Mouse (Mus musculus) forebrain, embryonic 15.5 days (tissue): ENCODE data around the gene Dab1. TPM values are rescaled to one million over a fixed set of nuclear protein-coding genes. Genes with fewer than 3 reads are reported as not detected.
A peak's percentile ranks its signal among the peaks of the same experiment; 100 is the strongest.

Experiments
- ATAC-seq: fragments of 200-750 bp; cut with Nextera tagmentation; replicated peaks from 2 replicates; pipeline ENCODE4 v1.8.0; 2017; ENCODE audit warnings: mild to moderate bottlenecking, moderate TSS enrichment, moderate library complexity
- H3K27ac ChIP-seq: fragments of 300-500 bp; sonication (generic); replicated peaks from 2 replicates; pipeline ENCODE4 v1.5.1; 2015; ENCODE audit warnings: mild to moderate bottlenecking, inconsistent platforms
- H3K27me3 ChIP-seq: fragments of 300-500 bp; sonication (generic); 2 replicates; pipeline ENCODE4 v1.6.1; 2015; ENCODE audit warnings: inconsistent platforms
- H3K36me3 ChIP-seq: fragments of 300-500 bp; sonication (generic); 2 replicates; pipeline ENCODE4 v1.6.1; 2015; ENCODE audit warnings: mild to moderate bottlenecking, inconsistent platforms
- H3K4me1 ChIP-seq: fragments of 300-500 bp; sonication (generic); 2 replicates; pipeline ENCODE4 v1.6.1; 2015; ENCODE audit warnings: inconsistent platforms
- H3K4me2 ChIP-seq: fragments of 300-500 bp; sonication (generic); replicated peaks from 2 replicates; pipeline ENCODE4 v1.6.1; 2015; ENCODE audit warnings: mild to moderate bottlenecking, inconsistent platforms
- H3K4me3 ChIP-seq: fragments of 300-500 bp; sonication (generic); 2 replicates; pipeline ENCODE4 v1.5.1; 2015; ENCODE audit warnings: mild to moderate bottlenecking, inconsistent platforms
- H3K9ac ChIP-seq: fragments of 300-500 bp; sonication (generic); replicated peaks from 2 replicates; pipeline ENCODE4 v1.6.1; 2015; ENCODE audit warnings: mild to moderate bottlenecking, inconsistent platforms
- H3K9me3 ChIP-seq: fragments of 300-500 bp; sonication (generic); 2 replicates; pipeline ENCODE4 v1.6.1; 2016; ENCODE audit warnings: inconsistent platforms
- WGBS: fragments of 180-500 bp; shearing (Covaris S2); methylation state at CpG from one replicate; pipeline ENCODE4 v1.1.7; 2015; ENCODE audit warnings: mixed read lengths; 5-methylcytosine and 5-hydroxymethylcytosine counted together
- polyA plus RNA-seq: library from polyadenylated mRNA; unstranded; fragments of >200 nt; fragmentation: Nextera tagmentation; extraction: Ambion mirVana; gene quantifications from 2 replicates; pipeline ENCODE4 v1.2.1, GENCODE M21; 2015

Dab1 gene
- polyA plus RNA-seq, 1 experiment from 2014 or later: 174 TPM

DNA sequence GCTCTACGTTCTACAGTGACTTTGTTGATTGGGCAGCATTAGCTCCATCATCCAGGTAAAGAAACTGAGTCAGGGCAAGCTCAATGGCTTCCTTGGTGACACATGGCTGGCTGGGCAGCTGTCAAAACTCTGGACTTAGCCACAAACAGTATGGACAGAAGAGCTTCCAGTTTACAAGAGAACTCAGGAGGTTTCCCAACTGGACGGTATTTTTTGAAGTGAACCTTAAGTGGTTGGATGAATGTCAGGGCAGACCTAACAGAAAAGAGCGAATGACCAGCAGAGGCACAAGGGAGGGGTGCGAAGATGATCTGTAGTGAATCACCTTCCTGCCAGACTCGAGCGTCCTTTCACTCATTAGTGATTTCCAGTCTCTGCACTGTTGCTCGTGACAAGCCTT is 857.7 kb downstream of the Dab1 start:
- Histone ChIP-seq H3K9ac (no peak overlapping the region), H3K4me3 (no peak overlapping the region), H3K4me2 (no peak overlapping the region), H3K27me3 (no peaks in the 10 kb centered on the region), H3K36me3 (no peaks in the 10 kb centered on the region), H3K27ac (no peak overlapping the region), H3K9me3 (no peaks in the 10 kb centered on the region), H3K4me1 (no peaks in the 10 kb centered on the region)
- ATAC-seq: no peak
- WGBS: 88% methylated on average over 7 of the region's 7 CpGs

DNA sequence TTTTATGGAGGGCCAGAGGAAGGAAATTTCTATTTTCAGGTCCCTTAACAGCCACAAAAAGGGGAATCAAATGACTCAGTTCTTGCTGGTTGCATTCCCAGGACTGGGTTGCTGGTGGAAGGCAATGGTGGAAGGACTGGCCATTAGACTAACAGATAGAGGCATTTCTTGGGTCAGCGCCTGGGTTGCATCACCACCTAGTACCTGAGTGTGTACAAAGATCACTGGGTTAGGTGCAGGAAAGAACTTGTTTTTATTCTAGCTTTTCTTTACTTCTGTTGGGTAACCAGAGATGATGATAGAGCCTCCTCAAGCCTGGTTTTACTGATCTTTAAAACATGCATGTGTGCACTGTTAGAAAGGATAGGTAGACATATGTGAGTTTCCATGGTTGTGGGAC is 864.8 kb downstream of the Dab1 start:
- WGBS: 95% methylated on average over 1 of the region's 1 CpGs
- Histone ChIP-seq H3K27ac (no peak overlapping the region), H3K9ac (no peak overlapping the region), H3K4me2 (no peak overlapping the region), H3K4me1 (no peaks in the 10 kb centered on the region), H3K27me3 (no peaks in the 10 kb centered on the region), H3K36me3 (no peaks in the 10 kb centered on the region), H3K4me3 (no peak overlapping the region), H3K9me3 (no peaks in the 10 kb centered on the region)
- ATAC-seq: no peak

DNA sequence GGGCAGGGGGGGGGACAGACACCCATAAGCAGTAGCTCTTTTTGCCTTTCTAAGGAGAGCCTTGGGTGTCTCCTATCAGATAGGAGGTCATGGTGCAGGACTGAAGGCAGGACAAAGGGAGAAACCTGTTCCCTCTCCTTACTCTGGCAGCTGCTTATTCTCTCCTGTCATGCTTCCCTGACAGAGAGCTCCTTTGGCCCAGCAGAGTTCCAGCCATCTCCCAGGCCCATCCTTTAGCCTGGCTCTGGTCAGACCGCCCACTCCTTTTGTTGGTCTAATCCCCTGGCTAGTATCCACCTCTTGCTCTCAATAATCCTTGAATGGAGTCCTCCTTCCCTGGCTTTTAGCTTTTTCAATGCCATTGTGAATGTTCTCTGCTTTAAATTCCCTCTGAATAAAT is 878.1 kb downstream of the Dab1 start:
- Histone ChIP-seq H3K9ac (no peak overlapping the region), H3K27ac (no peak overlapping the region)
- no peak for ATAC-seq

DNA sequence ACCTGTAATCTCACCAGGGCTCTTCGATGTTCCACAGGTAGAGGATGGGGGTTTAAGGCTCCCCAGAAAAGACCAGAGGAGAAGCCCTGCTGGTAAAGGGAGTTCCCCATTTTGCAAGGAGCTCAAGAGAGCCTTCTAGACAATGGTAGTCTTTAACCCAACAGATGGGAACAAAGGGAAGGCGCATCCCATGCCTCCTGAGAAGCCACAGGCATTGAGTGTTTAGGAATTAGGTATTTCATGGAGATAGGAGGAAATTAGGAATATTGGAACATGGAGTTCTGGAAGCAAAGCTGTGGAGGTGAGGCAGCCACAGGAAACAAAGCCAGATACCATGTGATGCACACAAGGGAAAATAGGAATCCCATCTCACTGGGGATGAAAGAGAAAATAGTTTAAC is 881.0 kb downstream of the Dab1 start:
- Histone ChIP-seq H3K4me2 (no peak overlapping the region), H3K9ac (no peak overlapping the region), H3K27ac (no peak overlapping the region), H3K4me1 (peaks cover 14% of the 10 kb centered on the region; the same call in 1 of the 2 replicates), H3K36me3 (no peaks in the 10 kb centered on the region), H3K27me3 (no peaks in the 10 kb centered on the region), H3K9me3 (no peaks in the 10 kb centered on the region), H3K4me3 (no peak overlapping the region)
- WGBS: 88% methylated on average over 2 of the region's 2 CpGs
- no peak for ATAC-seq

More for the DNA sequence above, 878.1 kb downstream of the Dab1 start:
- Histone ChIP-seq H3K4me2 (no peak overlapping the region), H3K4me3 (no peak overlapping the region), H3K27me3 (no peaks in the 10 kb centered on the region), H3K4me1 (peaks cover 18% of the 10 kb centered on the region), H3K9me3 (no peaks in the 10 kb centered on the region), H3K36me3 (no peaks in the 10 kb centered on the region)
- WGBS: 16% methylated on average over 1 of the region's 1 CpGs

DNA sequence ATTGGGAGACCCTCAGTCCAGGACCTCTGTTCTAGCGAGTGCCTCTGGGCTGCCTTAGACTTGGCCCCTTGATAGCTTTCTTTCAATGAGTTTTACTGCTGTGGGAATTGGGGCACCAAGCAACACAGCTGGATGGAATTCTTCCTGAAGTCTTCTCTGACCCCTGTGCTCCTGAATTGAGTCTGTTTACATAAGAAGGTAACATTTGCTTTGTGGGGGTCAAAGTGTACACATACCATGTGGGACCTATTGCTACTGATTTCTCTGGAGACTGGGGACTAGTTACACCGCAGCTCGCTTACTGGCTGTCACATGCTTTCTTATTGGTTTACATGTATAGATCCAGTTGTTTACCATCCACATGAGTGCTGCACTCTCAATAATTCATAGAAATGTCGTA is 881.5 kb downstream of the Dab1 start:
- ATAC-seq: no peak

DNA sequence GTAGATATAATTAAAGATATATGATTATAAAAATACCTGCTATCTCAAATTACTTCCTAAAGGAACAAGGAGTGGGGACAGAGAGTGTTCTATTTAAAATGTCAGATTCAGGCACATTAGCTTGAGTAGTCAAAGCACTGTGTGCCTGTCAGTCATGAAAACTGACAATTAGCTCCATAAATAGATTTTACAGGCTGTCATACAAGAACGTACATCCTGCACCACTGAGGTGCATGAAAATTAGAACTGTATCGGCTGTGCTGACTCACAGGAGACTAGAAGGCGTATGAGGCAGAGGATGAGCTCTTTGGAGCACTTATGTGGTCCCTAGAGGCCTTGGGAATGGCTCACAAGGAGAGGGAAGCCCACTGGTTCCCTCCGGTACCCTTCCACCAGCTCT is 882.1 kb downstream of the Dab1 start:
- Histone ChIP-seq H3K4me1 (peaks cover 14% of the 10 kb centered on the region; the same call in 1 of the 2 replicates), H3K27ac (no peak overlapping the region), H3K27me3 (no peaks in the 10 kb centered on the region), H3K36me3 (no peaks in the 10 kb centered on the region), H3K4me2 (no peak overlapping the region), H3K9me3 (no peaks in the 10 kb centered on the region), H3K9ac (no peak overlapping the region), H3K4me3 (no peak overlapping the region)
- ATAC-seq: peak; percentile 29; the same call in 1 of the 2 replicates
- WGBS: 60% methylated on average over 4 of the region's 4 CpGs

More for the DNA sequence above, 881.5 kb downstream of the Dab1 start:
- Histone ChIP-seq H3K4me3 (no peak overlapping the region), H3K4me1 (peaks cover 14% of the 10 kb centered on the region; the same call in 1 of the 2 replicates), H3K9me3 (no peaks in the 10 kb centered on the region), H3K4me2 (no peak overlapping the region), H3K9ac (no peak overlapping the region), H3K36me3 (no peaks in the 10 kb centered on the region), H3K27ac (no peak overlapping the region), H3K27me3 (no peaks in the 10 kb centered on the region)
- 78% methylated on average over 4 of the region's 4 CpGs for WGBS

DNA sequence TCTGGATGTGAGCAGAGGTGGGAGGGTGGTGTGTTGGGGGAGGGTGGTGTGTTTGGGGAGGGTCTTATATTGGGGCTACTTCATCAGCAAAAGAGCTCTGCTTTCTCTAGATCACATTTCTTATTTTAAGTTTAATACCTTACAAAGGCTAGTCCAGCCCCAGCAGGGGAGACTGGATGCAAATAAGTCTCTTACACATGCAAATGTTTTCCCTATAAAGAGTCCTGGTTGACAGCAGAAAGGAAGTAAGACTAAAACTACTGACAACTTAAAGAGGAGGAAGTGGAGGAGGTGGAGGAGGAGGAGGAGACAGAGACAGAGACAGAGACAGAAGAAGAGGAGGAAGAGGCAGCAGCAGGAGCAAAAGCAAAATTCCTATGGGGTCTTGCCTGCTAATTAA is 885.8 kb downstream of the Dab1 start:
- Histone ChIP-seq H3K27ac (no peak overlapping the region), H3K27me3 (no peaks in the 10 kb centered on the region), H3K4me1 (peaks cover 26% of the 10 kb centered on the region), H3K36me3 (no peaks in the 10 kb centered on the region), H3K4me2 (no peak overlapping the region), H3K9me3 (no peaks in the 10 kb centered on the region), H3K4me3 (no peak overlapping the region), H3K9ac (no peak overlapping the region)
- ATAC-seq: no peak

DNA sequence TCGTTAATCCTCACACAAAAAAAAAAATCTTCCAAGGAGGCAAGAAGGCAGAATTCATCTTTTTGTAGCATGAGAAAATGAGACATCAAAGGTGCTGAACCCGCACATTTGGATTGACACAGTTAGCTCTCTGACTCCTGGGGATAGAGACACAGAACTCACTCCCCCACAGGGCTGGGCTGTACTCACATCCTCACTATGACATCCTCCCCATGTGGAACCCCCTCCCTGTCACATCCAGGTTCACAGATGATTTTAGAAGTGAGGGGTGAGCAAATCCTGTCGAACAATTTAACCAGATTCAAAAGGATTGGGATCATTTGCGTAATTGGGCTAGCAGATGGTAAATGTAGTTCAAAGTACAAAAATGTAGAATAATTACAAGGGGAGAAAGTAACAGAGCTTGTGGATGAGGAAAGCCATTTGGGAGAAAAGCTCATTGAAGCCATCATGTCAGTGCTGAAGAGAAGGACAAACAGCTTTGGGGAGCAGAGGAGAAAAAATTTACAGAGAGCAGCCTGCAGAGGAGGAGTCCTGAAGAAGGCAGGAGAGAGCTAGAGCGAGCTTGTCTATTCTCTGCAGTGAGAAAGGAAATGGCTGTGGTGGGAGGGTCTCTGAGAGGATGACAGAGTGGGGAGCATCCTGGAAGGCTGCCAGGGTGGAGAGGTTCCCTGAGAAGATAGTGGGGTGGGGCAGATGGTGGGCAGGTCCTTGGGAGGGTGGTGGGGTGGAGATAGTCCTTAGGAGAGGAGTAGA is 890.2 kb downstream of the Dab1 start:
- 37% methylated on average over 5 of the region's 5 CpGs for WGBS
- Histone ChIP-seq H3K4me2 (no peak overlapping the region), H3K4me3 (no peak overlapping the region), H3K36me3 (no peaks in the 10 kb centered on the region), H3K9me3 (no peaks in the 10 kb centered on the region), H3K9ac (no peak overlapping the region), H3K27me3 (no peaks in the 10 kb centered on the region), H3K27ac (peak overlapping the region; percentile 12), H3K4me1 (peaks cover 26% of the 10 kb centered on the region)
- peak; percentile 55 for ATAC-seq

DNA sequence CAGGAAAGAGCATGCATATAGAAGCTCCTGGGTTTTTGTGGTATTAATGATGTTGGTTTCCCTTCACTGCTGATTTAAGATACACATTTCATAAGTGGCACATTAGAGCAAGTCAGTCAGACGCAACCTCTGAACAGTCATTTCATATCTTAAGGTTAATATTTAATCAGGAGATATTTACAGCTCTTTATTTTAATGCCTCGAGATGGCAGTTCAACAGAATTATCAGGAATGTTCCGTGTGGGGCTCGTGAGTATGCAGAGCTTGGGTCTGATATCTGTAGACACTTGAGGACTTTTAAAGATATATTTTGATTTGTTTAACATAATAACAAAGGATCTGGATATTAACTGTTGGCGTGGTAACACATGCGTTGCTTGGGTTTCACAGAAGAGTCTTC is 892.7 kb downstream of the Dab1 start:
- H3K9me3 ChIP-seq: no peaks in the 10 kb centered on the region
- H3K4me1 ChIP-seq: peaks cover 29% of the 10 kb centered on the region
- WGBS: 91% methylated on average over 6 of the region's 6 CpGs
- no peaks in the 10 kb centered on the region for H3K27me3 ChIP-seq
- no peaks in the 10 kb centered on the region for H3K36me3 ChIP-seq
- H3K9ac ChIP-seq: no peak overlapping the region
- no peak overlapping the region for H3K4me3 ChIP-seq
- H3K4me2 ChIP-seq: no peak overlapping the region
- no peak for ATAC-seq
- H3K27ac ChIP-seq: no peak overlapping the region

DNA sequence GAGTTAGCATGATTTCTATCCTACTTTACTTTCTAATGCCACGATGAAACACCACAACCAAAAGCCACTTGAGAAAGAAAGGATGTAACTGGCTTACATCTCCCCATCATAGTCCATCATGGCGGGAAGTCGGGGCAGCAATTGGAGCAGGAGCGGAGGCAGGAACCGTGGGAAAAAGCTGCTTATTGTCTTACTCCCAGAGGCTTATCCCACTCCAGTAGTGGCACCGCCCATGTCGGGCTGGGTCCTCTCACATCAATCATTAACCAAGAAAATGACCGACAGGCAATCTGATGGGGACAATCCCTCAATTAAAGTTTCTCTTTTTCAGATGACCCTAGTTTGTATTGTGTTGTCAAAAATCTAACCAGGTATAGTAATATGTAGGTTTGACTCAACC is 893.4 kb downstream of the Dab1 start:
- no peak for ATAC-seq

DNA sequence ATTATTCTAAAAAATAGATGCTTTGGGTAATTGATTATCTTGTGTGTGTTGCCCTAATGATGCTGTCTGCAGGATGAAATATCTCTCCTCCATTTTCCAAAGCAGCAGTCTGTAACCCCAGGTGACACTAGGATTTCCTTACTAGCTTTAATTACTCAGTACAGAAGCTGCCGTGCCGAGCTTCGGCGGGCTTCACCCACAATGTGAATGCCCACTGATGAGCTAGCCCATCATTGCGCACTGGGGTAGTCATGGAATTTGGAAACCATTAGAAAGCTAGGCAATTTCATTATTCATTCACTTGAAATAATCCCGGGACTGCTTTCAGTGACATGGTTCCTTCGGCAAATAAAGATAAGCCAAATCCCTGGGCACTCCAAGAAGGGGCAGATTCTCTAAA is 894.5 kb downstream of the Dab1 start:
- Histone ChIP-seq H3K27ac (no peak overlapping the region), H3K36me3 (no peaks in the 10 kb centered on the region), H3K9me3 (no peaks in the 10 kb centered on the region), H3K4me3 (no peak overlapping the region), H3K4me2 (no peak overlapping the region), H3K4me1 (peaks cover 24% of the 10 kb centered on the region), H3K27me3 (no peaks in the 10 kb centered on the region), H3K9ac (no peak overlapping the region)
- ATAC-seq: no peak
- 42% methylated on average over 7 of the region's 7 CpGs for WGBS

More for the DNA sequence above, 893.4 kb downstream of the Dab1 start:
- WGBS: 84% methylated on average over 8 of the region's 8 CpGs
- Histone ChIP-seq H3K9ac (no peak overlapping the region), H3K4me3 (no peak overlapping the region), H3K4me2 (no peak overlapping the region), H3K9me3 (no peaks in the 10 kb centered on the region), H3K27ac (no peak overlapping the region), H3K36me3 (no peaks in the 10 kb centered on the region), H3K27me3 (no peaks in the 10 kb centered on the region), H3K4me1 (peaks cover 29% of the 10 kb centered on the region)

DNA sequence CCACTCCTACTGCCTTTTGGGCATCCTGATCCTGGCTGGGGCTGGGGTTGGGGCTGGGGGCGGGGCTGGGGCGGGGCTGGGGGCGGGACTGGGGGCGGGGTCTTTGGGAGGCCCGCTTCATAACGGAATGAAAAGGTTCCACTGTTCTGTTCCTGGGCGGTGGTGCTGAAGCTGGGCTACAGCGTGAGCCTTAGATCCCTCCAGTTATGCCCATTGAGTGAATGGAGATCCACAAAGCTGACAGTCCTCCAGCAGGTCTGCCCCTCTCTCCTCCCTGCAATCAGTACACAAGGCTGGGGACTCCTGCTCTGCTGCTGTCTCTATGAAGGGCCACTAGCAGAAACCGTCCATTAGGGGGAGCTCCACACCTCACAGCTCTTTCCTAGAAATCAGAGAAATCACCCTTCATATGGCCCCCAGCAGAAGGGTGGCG is 895.4 kb downstream of the Dab1 start:
- H3K4me1 ChIP-seq: peaks cover 14% of the 10 kb centered on the region
- WGBS: 4% methylated on average over 10 of the region's 10 CpGs
- ATAC-seq: peak; percentile 69
- H3K27ac ChIP-seq: no peak overlapping the region
- no peaks in the 10 kb centered on the region for H3K36me3 ChIP-seq
- no peaks in the 10 kb centered on the region for H3K9me3 ChIP-seq
- no peak overlapping the region for H3K9ac ChIP-seq
- H3K4me2 ChIP-seq: no peak overlapping the region; the same call in 1 of the 2 replicates
- H3K27me3 ChIP-seq: no peaks in the 10 kb centered on the region
- 0 out of 2 replicates have a peak overlapping the region, but pooled peaks have one; percentile 4 for H3K4me3 ChIP-seq

DNA sequence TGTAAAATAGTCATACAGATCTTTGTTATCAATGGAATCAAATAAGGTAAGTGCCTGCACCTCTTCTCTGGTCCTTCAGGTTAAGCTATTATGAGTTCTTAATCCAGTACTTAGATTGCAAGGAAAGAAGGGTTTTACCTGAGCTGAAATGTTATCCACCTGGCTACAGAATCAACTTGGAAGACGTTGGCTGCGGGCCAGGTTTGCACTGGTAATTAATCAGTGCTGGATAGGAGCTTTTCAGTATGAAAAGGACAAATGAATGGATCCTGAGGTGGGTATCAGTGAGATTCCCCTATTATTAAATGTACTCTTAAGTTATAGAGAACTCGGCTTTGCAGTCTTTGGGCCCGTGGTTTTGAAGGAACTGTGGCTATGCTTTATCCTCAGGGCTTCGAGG is 896.5 kb downstream of the Dab1 start:
- Histone ChIP-seq H3K4me1 (peaks cover 11% of the 10 kb centered on the region), H3K4me3 (no peak overlapping the region), H3K36me3 (no peaks in the 10 kb centered on the region), H3K27ac (no peak overlapping the region), H3K4me2 (no peak overlapping the region), H3K9me3 (no peaks in the 10 kb centered on the region), H3K27me3 (no peaks in the 10 kb centered on the region), H3K9ac (no peak overlapping the region)
- WGBS: 37% methylated on average over 5 of the region's 5 CpGs
- ATAC-seq: no peak
